Mouse (Mus musculus) G1E (cell line): ENCODE measurements at regions not wholly inside any gene's neighbourhood (a gene's known extent, or its start where the extent isn't known, plus 50 kb on each side); places are given as distances from the start of the nearest gene placed in this dataset.

Experiments used
- ATAC-seq: 2 replicates; pipeline ENCODE4 v1.8.0; 2016; ENCODE audit warnings: mild to moderate bottlenecking; ENCODE audit not compliant: insufficient number of reproducible peaks, poor library complexity, low FRiP score, severe bottlenecking; ENCODE audit errors: extremely low read depth
- DNase-seq: peaks from one replicate; pipeline ENCODE4 v3.0.0; 2012; ENCODE audit warnings: low spot score
- H3K27me3 ChIP-seq: 2 replicates; pipeline ENCODE4 v1.6.1; 2012; ENCODE audit warnings: mild to moderate bottlenecking, low read length, inconsistent platforms; ENCODE audit not compliant: insufficient read depth
- H3K36me3 ChIP-seq: replicated peaks from 2 replicates; pipeline ENCODE3; 2012; ENCODE audit warnings: mild to moderate bottlenecking, inconsistent platforms
- H3K4me1 ChIP-seq: 2 replicates; pipeline ENCODE4 v1.6.1; 2012; ENCODE audit warnings: low read depth, low read length, inconsistent platforms, mixed read lengths; ENCODE audit not compliant: insufficient read depth
- H3K4me3 ChIP-seq: 2 replicates; pipeline ENCODE4 v1.5.1; 2012; ENCODE audit warnings: low read depth, mild to moderate bottlenecking, inconsistent platforms, low read length, moderate library complexity, mixed read lengths
- H3K9me3 ChIP-seq: replicated peaks from 2 replicates; pipeline ENCODE4 v1.6.1; 2012; ENCODE audit warnings: inconsistent platforms
- CTCF ChIP-seq: IDR thresholded peaks from 2 replicates; pipeline ENCODE4 v1.5.1; 2012; ENCODE audit warnings: low read depth, low read length, inconsistent platforms, mixed read lengths
- GATA1 ChIP-seq: IDR thresholded peaks from 2 replicates; pipeline ENCODE4 v1.6.1; 2012; ENCODE audit warnings: borderline replicate concordance, low read length, inconsistent platforms, mixed read lengths
- GATA2 ChIP-seq: IDR thresholded peaks from 2 replicates; pipeline ENCODE4 v1.6.1; 2012; ENCODE audit warnings: low read depth, low read length, inconsistent platforms, borderline replicate concordance
- POLR2AphosphoS5 ChIP-seq: IDR thresholded peaks from 2 replicates; pipeline ENCODE4 v1.6.1; 2012; ENCODE audit warnings: low read depth, low read length, inconsistent platforms; ENCODE audit not compliant: insufficient replicate concordance
- TAL1 ChIP-seq: conservative IDR thresholded peaks from 2 replicates; pipeline ENCODE4 v1.6.1; 2012; ENCODE audit warnings: low read depth, low read length, inconsistent platforms, mixed read lengths

GRCm38 (mm10) chr9:94210467-94211249 is 327.2 kb downstream of the 1190002N15Rik start:
- no peak for ATAC-seq
- no peak for TF ChIP-seq GATA1
- TF ChIP-seq CTCF = no peak
- no peak for TF ChIP-seq GATA2
- no peak for TF ChIP-seq POLR2AphosphoS5
- TF ChIP-seq TAL1 = no peak
- H3K4me3 ChIP-seq = no peak overlapping the region
- H3K4me1 ChIP-seq = no peaks in the 10 kb centered on the region
- H3K36me3 ChIP-seq = no peaks in the 10 kb centered on the region
- H3K27me3 ChIP-seq = no peaks in the 10 kb centered on the region
- 0 out of 2 replicates have a peak, but pooled peaks cover 3% of the 10 kb centered on the region for H3K9me3 ChIP-seq
- no peak for DNase-seq

DNA sequence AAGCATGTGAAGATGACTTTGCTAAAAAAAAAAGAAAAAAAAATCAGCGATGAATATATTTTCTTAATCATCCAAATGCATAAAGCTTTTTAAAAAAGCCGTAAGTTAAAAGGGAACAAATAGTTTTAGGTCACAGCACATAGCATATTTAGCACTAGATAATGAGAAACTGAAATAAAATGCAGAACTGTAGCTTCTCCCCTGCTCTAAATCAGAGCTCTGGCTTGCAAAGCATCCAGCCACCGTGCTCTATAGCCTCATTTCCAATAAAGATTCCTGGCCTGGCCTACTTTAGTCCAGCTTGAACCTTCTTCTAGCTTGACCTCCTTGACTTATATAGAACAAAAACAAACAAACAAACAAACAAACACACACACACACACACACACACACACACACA is 328.9 kb downstream of the 1190002N15Rik start:
- TF ChIP-seq GATA1 (no peak), POLR2AphosphoS5 (no peak), GATA2 (no peak), TAL1 (no peak), CTCF (no peak)
- no peak for ATAC-seq
- Histone ChIP-seq H3K4me1 (no peaks in the 10 kb centered on the region), H3K27me3 (no peaks in the 10 kb centered on the region), H3K36me3 (no peaks in the 10 kb centered on the region), H3K9me3 (peaks cover 6% of the 10 kb centered on the region; the same call in 1 of the 2 replicates), H3K4me3 (no peak overlapping the region)
- DNase-seq = no peak

- Histone ChIP-seq H3K27me3 (no peaks in the 10 kb centered on the region), H3K36me3 (no peaks in the 10 kb centered on the region), H3K4me1 (no peaks in the 10 kb centered on the region), H3K9me3 (peaks cover 5% of the 10 kb centered on the region; the same call in 1 of the 2 replicates), H3K4me3 (no peak overlapping the region)
- DNase-seq (no peak), ATAC-seq (no peak)
- TF ChIP-seq GATA2 = no peak
- no peak for TF ChIP-seq CTCF
- TF ChIP-seq POLR2AphosphoS5 = no peak
- no peak for TF ChIP-seq TAL1
These were observed 337.0 kb downstream of the 1190002N15Rik start for GRCm38 (mm10) chr9:94200892-94201291.

GRCm38 (mm10) chr9:94199864-94200263 is 338.0 kb downstream of the 1190002N15Rik start:
- H3K36me3 ChIP-seq = no peaks in the 10 kb centered on the region
- no peaks in the 10 kb centered on the region for H3K4me1 ChIP-seq
- H3K4me3 ChIP-seq = no peak overlapping the region
- H3K27me3 ChIP-seq = no peaks in the 10 kb centered on the region
- DNase-seq (no peak), ATAC-seq (no peak)
- no peak for TF ChIP-seq CTCF
- no peak for TF ChIP-seq GATA2
- TF ChIP-seq GATA1 = no peak
- no peak for TF ChIP-seq TAL1
- no peak for TF ChIP-seq POLR2AphosphoS5
- H3K9me3 ChIP-seq = peaks cover 5% of the 10 kb centered on the region; the same call in 1 of the 2 replicates

GRCm38 (mm10) chr9:94191083-94191482 is 346.8 kb downstream of the 1190002N15Rik start:
- TF ChIP-seq TAL1 (no peak), CTCF (no peak), GATA1 (no peak)
- H3K36me3 ChIP-seq = no peaks in the 10 kb centered on the region
- H3K9me3 ChIP-seq = peaks cover 2% of the 10 kb centered on the region
- H3K27me3 ChIP-seq = no peaks in the 10 kb centered on the region
- H3K4me1 ChIP-seq = no peaks in the 10 kb centered on the region
- no peak overlapping the region for H3K4me3 ChIP-seq
- no peak for DNase-seq
- ATAC-seq = no peak

DNA sequence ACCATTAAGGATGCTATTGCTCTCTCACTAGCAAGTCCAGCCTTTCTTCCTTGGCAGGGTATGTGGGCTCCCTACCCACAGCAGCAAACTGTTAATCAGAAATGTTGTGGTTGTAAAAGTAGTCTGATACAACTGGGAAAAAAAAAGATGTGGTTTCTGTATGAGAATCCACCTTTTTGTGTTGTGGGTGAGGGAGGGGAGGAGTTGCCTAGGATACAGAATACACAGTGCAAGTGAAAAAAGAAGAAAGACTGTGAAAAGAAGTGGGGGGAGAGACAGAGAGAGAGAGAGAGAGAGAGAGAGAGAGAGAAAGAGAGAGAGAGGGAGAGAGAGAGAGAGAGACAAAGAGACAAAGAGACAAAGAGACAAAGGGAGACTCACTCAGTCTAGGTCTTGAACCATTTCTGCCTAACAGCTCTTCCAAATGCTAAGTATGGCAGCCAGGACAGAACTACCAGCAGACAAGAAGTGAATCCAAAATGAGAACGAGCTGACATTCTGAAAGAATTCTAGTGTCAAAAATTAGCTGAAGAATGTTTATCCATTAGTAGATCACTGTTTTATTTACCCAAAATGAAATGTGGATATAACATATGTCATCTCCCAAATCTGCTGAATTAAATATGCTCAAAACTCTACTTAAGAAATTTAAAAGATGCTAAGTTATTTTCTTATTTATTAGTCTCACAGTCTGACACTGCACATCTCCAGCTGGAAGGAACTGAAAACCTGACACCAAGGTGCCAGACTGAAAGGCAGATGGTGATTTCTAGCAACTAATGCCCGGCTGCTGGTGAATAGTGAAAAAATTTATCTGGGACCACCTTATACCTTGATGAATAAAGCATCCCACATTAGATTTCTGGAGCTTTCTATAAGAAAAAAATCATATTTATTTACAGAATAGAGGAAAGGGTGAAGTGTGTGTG is 347.7 kb downstream of the 1190002N15Rik start:
- H3K4me1 ChIP-seq = no peaks in the 10 kb centered on the region
- no peak for TF ChIP-seq POLR2AphosphoS5
- TF ChIP-seq GATA1 = no peak
- no peak for DNase-seq
- no peak overlapping the region for H3K4me3 ChIP-seq
- no peaks in the 10 kb centered on the region for H3K36me3 ChIP-seq
- H3K27me3 ChIP-seq = no peaks in the 10 kb centered on the region
- no peak for ATAC-seq
- peaks cover 2% of the 10 kb centered on the region for H3K9me3 ChIP-seq
